Mouse (Mus musculus): ENCODE data around the gene Nab1. TPM values are rescaled to one million over a fixed set of nuclear protein-coding genes. Genes with fewer than 3 reads are reported as not detected.

Nab1 gene
- polyA plus RNA-seq, 1 experiment from 2014 or later = 13.5 TPM

DNA sequence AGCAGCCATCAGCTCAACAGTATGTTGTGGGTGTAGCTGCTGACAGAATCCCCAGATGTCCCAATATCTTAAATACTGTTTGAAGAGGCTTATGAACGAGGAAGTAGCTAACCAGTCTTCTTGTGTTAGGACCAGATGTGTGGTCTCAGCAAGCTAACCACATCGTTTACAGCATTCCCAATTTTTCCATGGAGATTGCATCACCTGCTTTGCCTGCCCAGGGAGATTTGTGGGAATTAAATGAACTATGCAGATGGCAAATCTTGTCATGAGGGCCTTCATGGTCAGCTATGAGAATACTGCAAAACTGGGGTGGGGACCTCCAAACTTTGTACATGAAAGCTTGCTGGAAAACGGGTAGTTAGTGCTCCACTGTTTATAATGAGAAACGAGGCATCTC is 30.2 kb downstream of the Nab1 start:
- Histone ChIP-seq H3K36me3 (ENCODE audit: control insufficient read depth, insufficient read depth, low read length) (0 out of 2 replicates have a peak, but pooled peaks cover 4% of the 10 kb centered on the region), H3K9ac (ENCODE audit: low read length) (no peak overlapping the region), H3K27me3 (ENCODE audit: control insufficient read depth, insufficient read depth, low read length) (no peaks in the 10 kb centered on the region), H3K27ac (replicated peaks) (no peak overlapping the region), H3K4me3 (ENCODE audit: low read depth, low read length) (no peak overlapping the region), H3K9me3 (ENCODE audit: control insufficient read depth, low read length) (no peaks in the 10 kb centered on the region), H3K4me1 (replicated peaks; ENCODE audit: control insufficient read depth, insufficient read depth) (no peaks in the 10 kb centered on the region), H3K4me2 (replicated peaks; ENCODE audit: low read depth) (no peak overlapping the region)
- 53% methylated on average over 4 of the region's 4 CpGs for whole genome bisulfite sequencing
- TF ChIP-seq CTCF (IDR thresholded peaks at IDR 0.05; ENCODE audit: low read depth) (no peak), EP300 (optimal IDR thresholded peaks at IDR 0.05) (no peak)
- DNase-seq (ENCODE audit: low spot score) = no peak
- ATAC-seq (ENCODE audit: low FRiP score, low TSS enrichment) = no peak

DNA sequence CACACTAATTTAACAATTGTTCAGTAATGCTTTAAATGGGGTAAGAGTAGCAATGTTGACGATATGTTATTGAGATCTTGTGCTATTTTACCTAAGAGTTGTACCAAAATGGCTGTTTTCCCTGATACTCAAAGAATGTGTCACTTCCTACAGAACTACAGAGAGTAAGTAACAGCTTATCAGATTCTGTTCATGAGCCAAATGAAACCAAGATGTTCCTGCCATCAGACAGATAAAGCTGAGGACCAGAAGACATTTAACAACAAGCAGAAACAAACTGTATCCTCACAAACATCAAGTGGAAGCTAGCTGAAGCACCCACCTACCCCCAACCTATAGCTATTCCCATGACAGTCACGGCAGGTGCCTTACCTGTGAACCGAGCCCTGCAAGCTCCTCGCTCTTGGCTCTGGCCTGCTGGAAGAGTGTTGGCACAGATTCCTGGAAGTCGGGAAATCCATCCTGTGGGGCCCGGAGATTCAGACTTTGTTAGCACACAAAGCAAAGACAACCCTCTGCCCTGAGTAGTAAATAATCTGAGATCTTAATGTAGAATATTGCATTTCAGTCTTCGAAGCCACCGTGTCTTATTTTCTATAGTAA is 33.9 kb downstream of the Nab1 start:
- no peak overlapping the region for H3K9ac ChIP-seq (ENCODE audit: low read length)
- no peaks in the 10 kb centered on the region for H3K9me3 ChIP-seq (ENCODE audit: control insufficient read depth, low read length)
- H3K27ac ChIP-seq (replicated peaks) = no peak overlapping the region
- no peak for TF ChIP-seq EP300 (optimal IDR thresholded peaks at IDR 0.05)
- no peak for TF ChIP-seq CTCF (IDR thresholded peaks at IDR 0.05; ENCODE audit: low read depth)
- no peak for ATAC-seq (ENCODE audit: low FRiP score, low TSS enrichment)
- no peak overlapping the region for H3K4me3 ChIP-seq (ENCODE audit: low read depth, low read length)
- no peak for DNase-seq (ENCODE audit: low spot score)
- H3K36me3 ChIP-seq (ENCODE audit: control insufficient read depth, insufficient read depth, low read length) = peaks cover 6% of the 10 kb centered on the region
- no peaks in the 10 kb centered on the region for H3K4me1 ChIP-seq (replicated peaks; ENCODE audit: control insufficient read depth, insufficient read depth)
- no peaks in the 10 kb centered on the region for H3K27me3 ChIP-seq (ENCODE audit: control insufficient read depth, insufficient read depth, low read length)
- no peak overlapping the region for H3K4me2 ChIP-seq (replicated peaks; ENCODE audit: low read depth)
- WGBS = 93% methylated on average over 8 of the region's 8 CpGs

DNA sequence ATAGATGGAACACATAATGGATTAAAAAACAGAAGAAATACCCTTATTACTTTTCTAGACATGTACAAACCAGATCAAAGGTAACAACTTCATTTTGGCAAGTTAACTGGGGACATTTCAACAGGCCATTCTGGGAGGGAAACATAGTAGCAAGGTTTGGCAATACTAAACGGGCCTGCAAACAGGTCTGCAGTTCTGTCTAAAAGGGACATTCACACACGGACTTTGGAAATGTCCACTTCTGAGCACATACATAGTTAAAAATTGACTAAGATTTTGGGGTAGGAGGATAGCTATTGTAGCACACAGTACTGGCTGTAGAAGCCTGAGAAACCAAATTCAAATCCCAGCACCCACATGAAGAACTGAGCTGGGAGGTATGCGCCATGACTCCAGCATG is 34.6 kb downstream of the Nab1 start:
- ATAC-seq (ENCODE audit: low FRiP score, low TSS enrichment) (no peak), DNase-seq (ENCODE audit: low spot score) (no peak)
- Histone ChIP-seq H3K4me3 (ENCODE audit: low read depth, low read length) (no peak overlapping the region), H3K4me2 (replicated peaks; ENCODE audit: low read depth) (no peak overlapping the region), H3K36me3 (ENCODE audit: control insufficient read depth, insufficient read depth, low read length) (peaks cover 6% of the 10 kb centered on the region), H3K9me3 (ENCODE audit: control insufficient read depth, low read length) (no peaks in the 10 kb centered on the region), H3K4me1 (replicated peaks; ENCODE audit: control insufficient read depth, insufficient read depth) (no peaks in the 10 kb centered on the region), H3K27ac (replicated peaks) (no peak overlapping the region), H3K9ac (ENCODE audit: low read length) (no peak overlapping the region), H3K27me3 (ENCODE audit: control insufficient read depth, insufficient read depth, low read length) (no peaks in the 10 kb centered on the region)
- 91% methylated on average over 3 of the region's 3 CpGs for WGBS
- no peak for TF ChIP-seq CTCF (IDR thresholded peaks at IDR 0.05; ENCODE audit: low read depth)
- TF ChIP-seq EP300 (optimal IDR thresholded peaks at IDR 0.05) = no peak

DNA sequence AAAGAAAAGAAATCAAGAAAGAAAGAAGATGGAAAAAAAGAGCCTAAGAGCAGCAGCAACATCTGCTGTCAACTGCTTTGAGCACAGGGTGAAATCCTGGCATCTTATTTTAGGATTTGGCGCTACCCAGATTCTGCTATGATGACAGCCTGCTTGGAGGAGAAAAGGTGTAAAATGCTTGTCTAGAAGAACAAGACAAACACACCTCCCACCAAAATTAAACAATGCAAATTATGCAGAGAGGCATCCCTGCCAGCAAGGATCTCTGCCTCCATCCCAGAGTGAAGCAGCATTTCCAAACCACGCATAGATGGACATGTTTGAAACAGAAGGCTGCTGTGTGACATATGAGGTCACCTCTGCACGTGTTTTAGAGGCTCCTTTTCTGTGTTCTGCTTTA is 35.2 kb downstream of the Nab1 start:
- Histone ChIP-seq H3K4me2 (replicated peaks; ENCODE audit: low read depth) (no peak overlapping the region), H3K27me3 (ENCODE audit: control insufficient read depth, insufficient read depth, low read length) (no peaks in the 10 kb centered on the region), H3K9me3 (ENCODE audit: control insufficient read depth, low read length) (no peaks in the 10 kb centered on the region), H3K27ac (replicated peaks) (no peak overlapping the region), H3K4me1 (replicated peaks; ENCODE audit: control insufficient read depth, insufficient read depth) (no peaks in the 10 kb centered on the region), H3K9ac (ENCODE audit: low read length) (no peak overlapping the region), H3K4me3 (ENCODE audit: low read depth, low read length) (no peak overlapping the region), H3K36me3 (ENCODE audit: control insufficient read depth, insufficient read depth, low read length) (peaks cover 6% of the 10 kb centered on the region)
- ATAC-seq (ENCODE audit: low FRiP score, low TSS enrichment) (no peak), DNase-seq (ENCODE audit: low spot score) (no peak)
- WGBS = 85% methylated on average over 3 of the region's 3 CpGs
- no peak for TF ChIP-seq CTCF (IDR thresholded peaks at IDR 0.05; ENCODE audit: low read depth)
- no peak for TF ChIP-seq EP300 (optimal IDR thresholded peaks at IDR 0.05)

DNA sequence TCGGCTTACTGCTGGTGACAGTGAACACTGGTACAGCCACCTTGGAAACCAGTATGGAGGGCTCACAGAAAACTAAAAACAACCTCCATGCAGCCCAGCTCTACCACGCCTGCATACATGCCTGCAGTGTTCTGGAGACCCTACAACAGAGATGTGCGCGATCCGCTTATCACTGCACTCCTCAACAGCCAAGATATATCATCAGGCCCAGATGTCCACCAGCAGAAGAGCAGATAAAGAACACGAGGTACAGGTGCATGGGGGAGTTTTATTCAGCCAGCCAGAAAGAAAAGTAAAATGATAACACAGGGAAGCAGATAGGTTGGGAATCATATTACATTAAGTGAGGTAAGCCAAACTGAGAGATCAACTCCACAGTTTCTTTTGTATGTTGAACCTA is 37.2 kb downstream of the Nab1 start:
- Histone ChIP-seq H3K9ac (ENCODE audit: low read length) (no peak overlapping the region), H3K9me3 (ENCODE audit: control insufficient read depth, low read length) (no peaks in the 10 kb centered on the region), H3K27ac (replicated peaks) (no peak overlapping the region), H3K4me1 (replicated peaks; ENCODE audit: control insufficient read depth, insufficient read depth) (no peaks in the 10 kb centered on the region), H3K4me3 (ENCODE audit: low read depth, low read length) (no peak overlapping the region), H3K4me2 (replicated peaks; ENCODE audit: low read depth) (no peak overlapping the region), H3K36me3 (ENCODE audit: control insufficient read depth, insufficient read depth, low read length) (peaks cover 6% of the 10 kb centered on the region), H3K27me3 (ENCODE audit: control insufficient read depth, insufficient read depth, low read length) (no peaks in the 10 kb centered on the region)
- WGBS = 85% methylated on average over 6 of the region's 6 CpGs
- ATAC-seq (ENCODE audit: low FRiP score, low TSS enrichment) = no peak
- no peak for TF ChIP-seq EP300 (optimal IDR thresholded peaks at IDR 0.05)
- no peak for TF ChIP-seq CTCF (IDR thresholded peaks at IDR 0.05; ENCODE audit: low read depth)
- no peak for DNase-seq (ENCODE audit: low spot score)

DNA sequence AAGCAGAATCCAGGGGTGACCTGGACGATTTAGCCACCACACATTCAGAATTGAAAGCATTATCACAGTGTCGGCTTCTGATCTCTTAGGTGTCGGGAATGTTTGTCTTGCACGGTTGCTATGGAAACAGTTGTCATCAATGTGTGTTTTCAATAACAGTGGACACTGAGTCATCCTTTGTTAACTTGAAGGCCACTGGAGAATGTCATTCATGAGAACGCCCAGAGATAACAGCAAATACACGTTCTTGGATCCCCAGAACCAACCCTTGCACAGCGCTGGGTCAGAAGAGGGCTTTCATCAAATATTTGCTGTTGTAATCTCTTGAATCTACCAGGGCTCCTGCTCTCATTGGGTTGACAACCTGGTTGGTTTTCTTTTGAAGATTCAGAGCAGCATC is 43.9 kb downstream of the Nab1 start:
- no peaks in the 10 kb centered on the region for H3K36me3 ChIP-seq (ENCODE audit: control insufficient read depth, insufficient read depth, low read length)
- ATAC-seq (ENCODE audit: low FRiP score, low TSS enrichment) (peak; percentile 74), DNase-seq (ENCODE audit: low spot score) (no peak)
- no peaks in the 10 kb centered on the region for H3K27me3 ChIP-seq (ENCODE audit: control insufficient read depth, insufficient read depth, low read length)
- H3K9me3 ChIP-seq (ENCODE audit: control insufficient read depth, low read length) = no peaks in the 10 kb centered on the region
- 56% methylated on average over 7 of the region's 7 CpGs for WGBS
- no peak overlapping the region for H3K4me3 ChIP-seq (ENCODE audit: low read depth, low read length)
- TF ChIP-seq EP300 (optimal IDR thresholded peaks at IDR 0.05) (no peak), CTCF (IDR thresholded peaks at IDR 0.05; ENCODE audit: low read depth) (no peak)
- no peak overlapping the region for H3K27ac ChIP-seq (replicated peaks)
- H3K4me2 ChIP-seq (replicated peaks; ENCODE audit: low read depth) = no peak overlapping the region
- no peaks in the 10 kb centered on the region for H3K4me1 ChIP-seq (replicated peaks; ENCODE audit: control insufficient read depth, insufficient read depth)
- no peak overlapping the region for H3K9ac ChIP-seq (ENCODE audit: low read length)

All from stomach, postnatal 0 days (tissue).